Mouse (Mus musculus): ENCODE measurements around the gene Plagl2. TPM values are rescaled to one million over a fixed set of nuclear protein-coding genes. Genes with fewer than 3 reads are reported as not detected.

Plagl2 gene
- polyA plus RNA-seq, 1 experiment from 2014 or later, result 10.0 TPM

DNA sequence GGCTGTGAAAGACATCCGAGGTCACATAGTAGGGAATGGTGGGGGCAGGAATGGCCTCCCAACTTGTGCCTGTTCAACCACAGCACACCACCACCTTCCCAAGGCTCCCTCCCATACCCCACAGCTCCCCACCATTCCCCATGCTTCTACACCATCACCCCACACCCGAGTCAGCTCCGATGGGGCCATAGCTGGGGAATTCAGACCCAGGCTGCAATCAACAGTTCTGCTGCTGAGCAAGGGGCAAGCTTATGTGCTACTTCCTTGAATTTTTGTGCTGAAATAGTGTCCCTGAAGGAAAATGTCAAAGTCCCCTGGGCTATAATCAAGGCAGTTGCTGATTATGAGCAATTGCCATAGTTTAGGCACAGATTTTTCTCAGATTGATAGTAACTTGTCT is 22.7 kb downstream of the Plagl2 start:
- ChIA-PET CTCF (interaction anchor here (0.9 kb wide), 1 partner anchor 17 kb away, joined by 3 read pairs; no protein-coding TSS in a partner anchor), POLR2A (no interaction called here)
- ATAC-seq (no peak), DNase-seq (ENCODE audit: low read depth, low spot score) (no peak)
- no peak for TF ChIP-seq CTCF (IDR thresholded peaks at IDR 0.05)
- no peaks in the 10 kb centered on the region for H3K27me3 ChIP-seq
- in situ Hi-C loops (cut with MboI; ENCODE audit: low pct_unique_long_range_greater_than_20kb), result no loop called here

DNA sequence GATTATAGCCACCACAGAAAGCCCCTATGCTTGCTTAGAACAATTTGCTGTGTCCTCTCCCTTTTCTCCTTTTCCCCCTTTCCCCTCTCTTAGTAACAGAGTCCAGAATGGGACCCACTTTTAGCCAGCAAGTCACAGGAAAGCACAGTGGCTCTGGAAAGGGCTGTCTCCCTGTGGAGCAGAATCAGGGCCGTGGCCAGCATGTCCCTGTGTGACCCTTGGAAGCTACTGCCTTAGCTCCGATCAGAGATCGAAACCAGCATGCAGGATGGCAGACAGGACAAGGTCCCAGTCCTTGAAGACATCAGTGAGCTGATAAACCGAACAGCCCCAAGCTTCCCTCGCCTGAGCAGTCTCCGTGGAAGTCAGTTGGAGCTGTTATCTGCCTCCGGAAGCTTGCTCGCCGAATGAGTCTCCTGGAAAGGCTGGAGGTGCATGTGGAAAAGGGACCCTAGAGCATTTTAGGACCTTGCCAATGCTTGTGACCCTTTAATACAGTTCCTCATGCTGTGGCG is 23.3 kb downstream of the Plagl2 start:
- ATAC-seq, result no peak
- in situ Hi-C loops (cut with MboI; ENCODE audit: low pct_unique_long_range_greater_than_20kb), result no loop called here
- POLR2A ChIA-PET, result no interaction called here

DNA sequence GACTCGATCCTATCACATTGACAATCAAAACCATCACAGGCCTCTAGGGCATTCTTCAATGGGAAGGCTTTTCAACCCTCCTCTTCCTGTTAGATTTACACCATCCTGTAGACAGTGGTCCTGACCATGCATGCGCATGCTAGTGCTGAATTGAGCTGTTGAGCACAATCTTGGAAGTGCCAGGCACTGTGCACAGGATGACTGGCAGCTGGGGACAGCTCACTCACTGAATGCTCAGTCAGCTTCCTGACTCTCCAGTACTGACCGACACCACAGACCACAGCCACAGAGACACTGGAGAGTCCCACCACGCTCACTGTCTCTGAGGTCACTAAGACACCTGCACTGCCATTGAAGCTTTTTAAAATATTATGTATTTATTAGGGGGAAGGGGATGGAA is 25.8 kb downstream of the Plagl2 start:
- ATAC-seq, result no peak
- no peak for DNase-seq (ENCODE audit: low read depth, low spot score)
- H3K27me3 ChIP-seq, result no peaks in the 10 kb centered on the region
- TF ChIP-seq CTCF (IDR thresholded peaks at IDR 0.05), result no peak
- in situ Hi-C loops (cut with MboI; ENCODE audit: low pct_unique_long_range_greater_than_20kb), result no loop called here
- ChIA-PET POLR2A (interaction anchor here (1.1 kb wide), 1 partner anchor 13 kb away, joined by 4 read pairs; no protein-coding TSS in a partner anchor), CTCF (interaction anchor here (1.0 to 1.4 kb wide), 2 partner anchors 9 to 134 kb away, joined by 3 read pairs; no protein-coding TSS in a partner anchor)

More for the DNA sequence above, 23.3 kb downstream of the Plagl2 start:
- no peaks in the 10 kb centered on the region for H3K27me3 ChIP-seq
- no peak for TF ChIP-seq CTCF (IDR thresholded peaks at IDR 0.05)
- CTCF ChIA-PET, result interaction anchor here (0.9 kb wide), 1 partner anchor 18 kb away, joined by 3 read pairs; no protein-coding TSS in a partner anchor
- DNase-seq (ENCODE audit: low read depth, low spot score), result no peak

DNA sequence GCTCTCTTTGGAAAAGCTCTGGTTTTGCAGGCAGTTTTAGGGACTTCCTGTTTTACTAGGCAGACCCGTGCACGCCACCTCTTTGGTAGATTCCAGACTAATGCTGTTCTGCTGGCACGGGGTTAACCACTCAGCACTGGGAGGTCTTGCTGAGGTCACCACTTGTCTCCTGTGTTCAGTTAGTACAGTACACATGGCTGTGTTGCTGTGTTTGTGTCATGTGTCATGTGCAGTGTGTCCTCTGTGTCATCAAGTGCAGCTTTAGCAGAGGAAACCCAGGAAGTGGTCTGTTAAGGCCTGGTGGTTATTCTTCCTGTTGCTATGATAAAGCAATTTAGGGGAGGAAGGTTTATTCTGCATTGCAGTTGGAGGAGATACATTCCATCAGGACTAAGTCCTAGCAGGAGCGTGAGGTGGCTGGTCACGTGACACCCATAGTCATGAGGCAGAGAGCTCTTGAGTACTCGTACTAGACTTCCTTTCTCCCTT is 26.4 kb downstream of the Plagl2 start:
- POLR2A ChIA-PET, result no interaction called here
- no peaks in the 10 kb centered on the region for H3K27me3 ChIP-seq
- CTCF ChIA-PET, result no interaction called here
- in situ Hi-C loops (cut with MboI; ENCODE audit: low pct_unique_long_range_greater_than_20kb), result no loop called here
- ATAC-seq (no peak), DNase-seq (ENCODE audit: low read depth, low spot score) (no peak)
- TF ChIP-seq CTCF (IDR thresholded peaks at IDR 0.05), result no peak

DNA sequence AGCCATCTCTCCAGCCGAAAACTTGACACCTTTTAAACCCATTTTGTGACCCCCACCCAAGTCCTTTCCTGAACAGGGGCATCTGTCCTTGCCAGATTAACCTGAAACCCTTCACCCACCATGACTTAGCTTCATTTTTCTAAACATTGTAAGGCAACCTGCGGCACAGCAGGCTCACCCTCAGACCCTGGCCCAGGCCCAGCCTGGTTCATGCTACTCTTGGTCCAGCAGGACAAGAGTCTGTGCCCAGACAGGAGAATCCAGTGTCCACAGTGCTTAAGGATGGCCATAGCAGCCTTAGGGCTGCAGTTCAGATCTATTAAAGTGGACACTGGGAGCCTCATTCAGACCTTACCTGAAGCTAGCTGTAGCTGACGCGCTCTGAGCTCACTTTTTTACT is 27.9 kb downstream of the Plagl2 start:
- CTCF ChIA-PET, result no interaction called here
- POLR2A ChIA-PET, result interaction anchor here (0.6 kb wide), 1 partner anchor 13 kb away, joined by 3 read pairs; no protein-coding TSS in a partner anchor
- no peak for TF ChIP-seq CTCF (IDR thresholded peaks at IDR 0.05)
- ATAC-seq (no peak), DNase-seq (ENCODE audit: low read depth, low spot score) (no peak)
- H3K27me3 ChIP-seq, result no peaks in the 10 kb centered on the region
- in situ Hi-C loops (cut with MboI; ENCODE audit: low pct_unique_long_range_greater_than_20kb), result no loop called here

DNA sequence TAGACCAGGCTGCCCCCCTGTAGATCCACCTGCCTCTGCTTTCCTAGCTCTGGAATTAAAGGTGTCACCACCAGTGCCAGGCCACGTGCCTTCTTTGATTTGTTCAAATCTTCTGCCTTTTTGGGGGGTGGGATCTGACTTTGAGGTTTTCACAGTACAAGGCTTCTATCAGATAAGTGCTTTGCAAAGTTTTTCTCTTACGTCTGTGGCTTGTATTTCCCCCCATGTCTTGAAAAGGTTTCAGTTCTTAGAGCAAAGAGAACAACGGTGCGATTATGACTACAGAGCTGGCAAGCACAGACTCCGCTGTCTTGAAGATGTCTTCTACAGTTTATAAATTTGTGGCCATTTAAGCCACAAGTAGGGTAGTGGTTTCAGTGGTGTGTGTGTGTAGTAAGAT is 29.8 kb downstream of the Plagl2 start:
- DNase-seq (ENCODE audit: low read depth, low spot score) (no peak), ATAC-seq (no peak)
- no peak for TF ChIP-seq CTCF (IDR thresholded peaks at IDR 0.05)
- in situ Hi-C loops (cut with MboI; ENCODE audit: low pct_unique_long_range_greater_than_20kb), result no loop called here
- ChIA-PET POLR2A (no interaction called here), CTCF (no interaction called here)
- H3K27me3 ChIP-seq, result no peaks in the 10 kb centered on the region

DNA sequence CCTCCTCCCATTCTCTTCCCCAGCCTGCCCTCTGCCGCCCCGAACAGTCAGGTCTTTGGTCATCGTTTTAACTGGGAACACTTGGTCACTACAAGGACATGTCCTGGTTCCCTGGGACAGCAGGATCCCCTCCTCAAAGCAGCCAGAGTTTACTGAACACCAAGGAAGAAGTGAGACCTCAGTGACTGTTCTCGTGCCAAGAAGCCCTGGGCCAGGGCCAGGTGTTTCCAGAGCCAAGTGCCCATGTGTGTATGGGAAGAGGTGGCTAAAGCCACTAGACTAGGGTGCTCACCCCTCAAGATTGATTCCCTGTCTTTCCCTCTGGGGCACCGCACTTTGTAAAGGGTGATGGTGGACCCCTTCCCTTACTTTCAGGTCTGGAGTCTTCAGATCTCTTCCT is 31.9 kb downstream of the Plagl2 start:
- POLR2A ChIA-PET, result no interaction called here
- TF ChIP-seq CTCF (IDR thresholded peaks at IDR 0.05), result no peak
- in situ Hi-C loops (cut with MboI; ENCODE audit: low pct_unique_long_range_greater_than_20kb), result no loop called here
- no peaks in the 10 kb centered on the region for H3K27me3 ChIP-seq
- CTCF ChIA-PET, result no interaction called here
- no peak for DNase-seq (ENCODE audit: low read depth, low spot score)
- ATAC-seq, result no peak

DNA sequence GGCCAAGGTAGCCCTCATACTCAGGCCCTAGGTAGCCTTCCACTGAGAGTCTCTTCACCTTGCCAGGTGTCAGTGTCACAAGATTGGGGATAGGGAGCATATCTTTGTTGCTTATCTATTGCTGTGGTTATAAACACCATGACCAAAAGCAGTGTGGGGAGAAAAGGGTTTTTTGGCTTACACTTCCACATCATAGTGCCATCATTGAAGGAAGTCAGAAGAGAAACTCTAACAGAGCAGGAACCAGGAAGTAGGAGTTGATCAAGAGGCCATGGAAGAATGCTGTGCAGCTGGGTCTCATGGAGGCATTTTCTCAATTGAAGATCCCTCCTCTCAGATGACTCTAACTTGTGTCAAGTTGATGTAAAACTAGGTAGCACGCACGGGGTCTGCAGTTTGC is 33.1 kb downstream of the Plagl2 start:
- no peak for TF ChIP-seq CTCF (IDR thresholded peaks at IDR 0.05)
- POLR2A ChIA-PET, result interaction anchor here (0.6 kb wide), 1 partner anchor 16 kb away, joined by 4 read pairs; no protein-coding TSS in a partner anchor
- ATAC-seq, result no peak
- H3K27me3 ChIP-seq, result no peaks in the 10 kb centered on the region
- in situ Hi-C loops (cut with MboI; ENCODE audit: low pct_unique_long_range_greater_than_20kb), result no loop called here
- no peak for DNase-seq (ENCODE audit: low read depth, low spot score)
- CTCF ChIA-PET, result no interaction called here

DNA sequence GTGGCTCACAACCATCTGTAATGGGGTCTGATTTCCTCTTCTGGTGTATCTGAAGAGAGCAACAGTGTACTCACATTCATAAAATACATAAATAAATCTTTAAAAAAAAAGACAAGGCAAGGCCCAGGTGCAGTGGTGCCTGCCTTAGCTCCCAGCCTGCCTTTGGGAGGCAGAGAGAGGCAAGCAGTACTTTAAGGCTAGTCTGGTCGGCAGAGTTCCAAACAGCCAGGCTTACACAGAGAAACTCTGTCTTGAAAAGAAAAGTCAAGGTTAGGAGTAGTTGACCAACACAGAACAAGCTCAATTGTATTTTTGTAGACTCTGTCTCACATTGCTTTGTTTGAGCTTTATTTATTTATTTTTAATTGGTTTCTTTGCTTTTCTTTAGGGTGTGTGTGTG is 38.5 kb downstream of the Plagl2 start:
- DNase-seq (ENCODE audit: low read depth, low spot score) (no peak), ATAC-seq (no peak)
- in situ Hi-C loops (cut with MboI; ENCODE audit: low pct_unique_long_range_greater_than_20kb), result no loop called here
- H3K27me3 ChIP-seq, result no peaks in the 10 kb centered on the region
- ChIA-PET CTCF (interaction anchor here (2.1 kb wide), 1 partner anchor 8 kb away, joined by 5 read pairs; no protein-coding TSS in a partner anchor), POLR2A (interaction anchor here (0.8 kb wide), 1 partner anchor 13 kb away, joined by 4 read pairs; no protein-coding TSS in a partner anchor)
- no peak for TF ChIP-seq CTCF (IDR thresholded peaks at IDR 0.05)

DNA sequence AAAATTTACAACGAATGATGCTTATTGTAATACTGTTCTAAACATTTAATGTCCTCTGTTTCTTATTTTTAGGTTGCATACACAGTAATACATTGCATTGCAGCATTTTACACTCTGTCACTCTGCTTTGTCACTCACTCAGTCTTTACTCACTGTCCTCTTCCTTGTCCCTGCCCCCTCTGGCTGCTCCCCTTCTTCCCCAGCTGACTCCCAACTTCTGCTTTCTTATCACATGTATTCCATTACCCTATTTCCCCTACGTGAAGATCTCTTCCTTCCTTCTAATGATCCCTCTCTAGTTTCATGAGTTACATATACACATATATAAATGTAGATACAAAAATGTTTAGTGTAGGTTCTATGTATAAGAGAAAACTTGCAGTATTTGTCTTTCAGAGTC is 42.1 kb downstream of the Plagl2 start:
- no peak for TF ChIP-seq CTCF (IDR thresholded peaks at IDR 0.05)
- DNase-seq (ENCODE audit: low read depth, low spot score), result no peak
- no peaks in the 10 kb centered on the region for H3K27me3 ChIP-seq
- CTCF ChIA-PET, result no interaction called here
- ATAC-seq, result no peak
- POLR2A ChIA-PET, result no interaction called here
- in situ Hi-C loops (cut with MboI; ENCODE audit: low pct_unique_long_range_greater_than_20kb), result no loop called here

DNA sequence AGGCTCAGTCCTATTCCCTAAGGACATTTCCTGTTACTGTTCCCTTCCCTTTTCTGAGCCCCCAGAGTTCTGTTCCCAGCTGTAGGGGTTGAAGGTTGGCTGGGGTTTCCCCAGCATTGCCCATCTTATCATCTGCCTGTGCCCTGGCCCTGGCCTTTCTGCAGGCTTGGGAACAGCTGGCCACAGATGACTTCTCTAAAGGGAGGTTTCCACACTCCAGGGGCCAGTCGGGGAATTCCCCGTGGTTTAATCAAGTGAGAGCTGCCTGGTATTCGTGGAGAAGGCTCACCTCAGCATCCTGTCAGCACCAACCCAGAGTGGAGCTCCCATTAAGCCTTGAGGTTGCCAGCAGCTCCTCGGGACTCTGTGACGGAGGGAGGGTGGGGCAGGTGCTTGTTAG is 42.7 kb downstream of the Plagl2 start:
- CTCF ChIA-PET, result interaction anchor here (1.1 to 1.2 kb wide), 2 partner anchors 12 to 51 kb away, joined by 3 read pairs; no protein-coding TSS in a partner anchor
- in situ Hi-C loops (cut with MboI; ENCODE audit: low pct_unique_long_range_greater_than_20kb), result no loop called here
- POLR2A ChIA-PET, result no interaction called here
- ATAC-seq, result no peak
- no peak for TF ChIP-seq CTCF (IDR thresholded peaks at IDR 0.05)
- no peak for DNase-seq (ENCODE audit: low read depth, low spot score)
- H3K27me3 ChIP-seq, result no peaks in the 10 kb centered on the region
